Mouse (Mus musculus) embryonic facial prominence, embryonic 14.5 days (tissue): ENCODE measurements around the gene Notch2. TPM values are rescaled to one million over a fixed set of nuclear protein-coding genes. Genes with fewer than 3 reads are reported as not detected.
A peak's percentile ranks its signal among the peaks of the same experiment; 100 is the strongest.

Experiments
- ATAC-seq: fragments of 200-750 bp; cut with Nextera tagmentation; 2 replicates; pipeline ENCODE4 v1.8.0; 2017; ENCODE audit warnings: low read depth, moderate number of reproducible peaks, moderate TSS enrichment
- DNase-seq: peaks from one replicate; pipeline ENCODE4 v3.0.0-alpha.2; 2015; ENCODE audit warnings: low spot score
- H3K27ac ChIP-seq: fragments of 300-500 bp; sonication (generic); replicated peaks from 2 replicates; pipeline ENCODE4 v1.5.1; 2014; ENCODE audit warnings: low read depth, mild to moderate bottlenecking, low read length, moderate library complexity
- H3K27me3 ChIP-seq: fragments of 300-500 bp; sonication (generic); replicated peaks from 2 replicates; pipeline ENCODE4 v1.6.1; 2014; ENCODE audit warnings: low read length; ENCODE audit not compliant: control insufficient read depth, insufficient read depth
- H3K36me3 ChIP-seq: fragments of 300-500 bp; sonication (generic); 2 replicates; pipeline ENCODE4 v1.6.1; 2014; ENCODE audit warnings: low read length, mixed read lengths; ENCODE audit not compliant: control insufficient read depth, insufficient read depth
- H3K4me1 ChIP-seq: fragments of 300-500 bp; sonication (generic); 2 replicates; pipeline ENCODE4 v1.6.1; 2014; ENCODE audit warnings: antibody characterized with exemption, low read length; ENCODE audit not compliant: control insufficient read depth, insufficient read depth
- H3K4me2 ChIP-seq: fragments of 300-500 bp; sonication (generic); 2 replicates; pipeline ENCODE4 v1.6.1; 2014; ENCODE audit warnings: low read depth, mild to moderate bottlenecking, low read length, moderate library complexity, mixed read lengths
- H3K4me3 ChIP-seq: fragments of 300-500 bp; sonication (generic); 2 replicates; pipeline ENCODE4 v1.5.1; 2014; ENCODE audit warnings: low read depth, mild to moderate bottlenecking, low read length
- H3K9ac ChIP-seq: fragments of 300-500 bp; sonication (generic); 2 replicates; pipeline ENCODE4 v1.6.1; 2014; ENCODE audit warnings: low read depth, mild to moderate bottlenecking, low read length, moderate library complexity, mixed read lengths
- H3K9me3 ChIP-seq: fragments of 300-500 bp; sonication (generic); 2 replicates; pipeline ENCODE4 v1.6.1; 2016; ENCODE audit warnings: low read length; ENCODE audit not compliant: control insufficient read depth
- WGBS: fragments of 180-500 bp; shearing (Covaris S2); extraction: QIAGEN DNeasy Blood & Tissue Kit; methylation state at CpG from one replicate; pipeline ENCODE4 v1.1.7; 2014; 5-methylcytosine and 5-hydroxymethylcytosine counted together
- polyA plus RNA-seq: library from polyadenylated mRNA; unstranded; fragments of >200 nt; fragmentation: Nextera tagmentation; extraction: Ambion mirVana; gene quantifications from 2 replicates; pipeline ENCODE4 v1.2.1, GENCODE M21; 2014

The Notch2 gene
- polyA plus RNA-seq, 1 experiment from 2014 or later = 35.6 TPM

DNA sequence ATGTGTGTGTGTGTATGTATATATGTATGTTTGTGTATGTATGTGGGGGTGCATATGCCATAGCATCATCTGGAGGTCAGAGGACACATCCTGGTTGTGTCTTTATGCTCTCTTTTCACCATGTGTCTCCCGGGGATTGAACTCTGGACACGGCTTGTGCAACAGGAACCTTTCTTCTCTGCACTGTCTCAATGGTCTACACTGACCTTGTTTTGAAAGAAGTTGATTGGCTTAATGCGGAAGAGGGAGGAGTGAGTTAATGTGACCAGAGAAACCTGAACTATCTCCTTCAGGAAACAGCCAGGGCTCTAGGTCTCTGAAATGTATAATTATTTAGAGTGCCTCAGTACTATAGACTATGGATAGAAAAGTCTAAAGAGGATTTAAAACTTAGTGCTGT lies 69.6 kb downstream of the Notch2 start:
- Histone ChIP-seq H3K27ac (no peak overlapping the region), H3K9me3 (no peaks in the 10 kb centered on the region), H3K36me3 (peaks cover 33% of the 10 kb centered on the region), H3K27me3 (no peaks in the 10 kb centered on the region), H3K9ac (no peak overlapping the region), H3K4me3 (no peak overlapping the region), H3K4me2 (no peak overlapping the region), H3K4me1 (peaks cover 41% of the 10 kb centered on the region)
- ATAC-seq = peak; percentile 13; the same call in 1 of the 2 replicates
- DNase-seq = peak; percentile 19
- WGBS = 54% methylated on average over 3 of the region's 3 CpGs

DNA sequence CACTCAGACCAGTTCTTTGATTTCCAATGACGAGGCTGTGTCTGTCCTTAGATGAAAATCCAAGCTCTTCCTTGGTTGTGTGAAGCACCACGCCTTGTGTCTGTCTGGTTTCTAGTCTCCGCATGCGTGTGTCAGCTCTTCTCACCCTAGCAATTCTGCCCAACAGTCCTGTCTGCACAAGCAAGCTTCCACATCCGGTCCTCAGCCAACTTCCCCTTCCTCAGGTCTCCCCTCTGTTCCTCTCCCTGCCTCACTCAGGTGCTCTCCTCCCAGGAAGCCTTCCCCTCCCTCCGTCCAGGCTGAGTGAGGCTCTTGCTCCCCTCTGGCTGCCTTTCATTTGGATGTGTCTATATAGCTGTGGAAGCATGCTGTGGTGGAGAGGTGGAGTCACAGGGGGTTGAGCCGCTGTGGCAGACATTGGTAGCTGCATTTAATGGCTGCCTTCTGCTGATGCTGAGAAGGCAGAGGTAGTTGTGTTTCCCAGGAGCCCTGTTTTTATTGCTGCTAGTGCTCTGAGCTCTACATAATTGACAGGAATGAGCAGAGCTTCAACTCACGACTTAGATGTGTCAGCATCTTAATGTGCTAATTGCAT lies 70.8 kb downstream of the Notch2 start:
- Histone ChIP-seq H3K4me3 (no peak overlapping the region), H3K4me2 (no peak overlapping the region), H3K4me1 (peaks cover 41% of the 10 kb centered on the region), H3K27me3 (no peaks in the 10 kb centered on the region), H3K36me3 (peaks cover 33% of the 10 kb centered on the region), H3K9ac (no peak overlapping the region), H3K27ac (no peak overlapping the region), H3K9me3 (no peaks in the 10 kb centered on the region)
- no peak for ATAC-seq
- DNase-seq = no peak
- 55% methylated on average over 8 of the region's 8 CpGs for WGBS

DNA sequence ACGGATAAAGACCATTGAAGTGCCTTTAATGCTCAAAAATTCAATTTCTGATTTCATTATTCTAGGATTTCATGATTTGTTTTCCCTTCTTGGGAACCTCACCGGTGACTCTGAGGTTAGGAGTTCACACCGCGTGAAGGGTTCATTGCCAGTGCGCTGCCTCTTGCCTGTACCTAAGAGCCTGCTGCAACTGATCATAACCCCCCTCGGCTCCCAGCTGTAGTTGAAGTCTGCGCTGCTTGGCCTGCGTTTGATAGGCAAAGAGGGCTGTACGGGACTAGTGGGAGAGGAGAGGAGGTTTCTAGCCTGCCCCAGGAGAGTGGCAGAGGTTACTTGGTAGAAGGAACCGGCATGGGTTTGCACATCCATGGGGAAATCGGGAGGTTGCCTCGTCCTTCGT lies 71.5 kb downstream of the Notch2 start:
- H3K4me3 ChIP-seq = no peak overlapping the region
- no peak for ATAC-seq
- no peaks in the 10 kb centered on the region for H3K9me3 ChIP-seq
- WGBS = 52% methylated on average over 13 of the region's 13 CpGs
- no peaks in the 10 kb centered on the region for H3K27me3 ChIP-seq
- no peak overlapping the region for H3K4me2 ChIP-seq
- no peak overlapping the region for H3K27ac ChIP-seq
- peaks cover 46% of the 10 kb centered on the region for H3K4me1 ChIP-seq
- H3K9ac ChIP-seq = no peak overlapping the region
- DNase-seq = no peak
- H3K36me3 ChIP-seq = peaks cover 33% of the 10 kb centered on the region

DNA sequence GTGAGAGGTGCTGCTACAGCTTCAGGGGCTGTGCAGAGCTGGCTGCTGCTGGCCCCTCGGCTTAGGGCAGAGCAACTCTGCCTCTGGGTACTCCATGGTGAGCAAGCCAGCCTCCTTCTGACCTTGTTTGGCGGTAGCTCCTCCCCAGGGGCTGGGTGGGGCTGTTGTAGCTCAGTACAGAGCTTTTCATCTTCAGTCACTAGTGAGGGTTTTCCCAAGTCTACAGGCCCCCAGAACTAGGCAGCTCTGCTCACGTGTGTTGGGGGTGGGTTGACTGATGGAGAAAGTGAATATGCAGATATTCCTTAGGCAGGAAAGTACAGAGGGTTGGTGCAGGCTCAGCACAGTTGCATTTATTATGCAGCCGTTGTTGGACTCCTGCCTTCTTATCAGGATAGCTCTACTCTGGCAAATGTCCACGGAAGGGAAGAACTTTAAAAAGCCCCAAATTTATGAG lies 72.5 kb downstream of the Notch2 start:
- no peaks in the 10 kb centered on the region for H3K27me3 ChIP-seq
- WGBS = 16% methylated on average over 5 of the region's 5 CpGs
- peak; percentile 39 for ATAC-seq
- no peak overlapping the region for H3K9ac ChIP-seq
- no peaks in the 10 kb centered on the region for H3K9me3 ChIP-seq
- peak; percentile 88 for DNase-seq
- peak overlapping the region; percentile 75 for H3K27ac ChIP-seq
- H3K4me2 ChIP-seq = peak overlapping the region; percentile 5; the same call in 1 of the 2 replicates
- peaks cover 33% of the 10 kb centered on the region for H3K36me3 ChIP-seq
- H3K4me3 ChIP-seq = no peak overlapping the region
- peaks cover 55% of the 10 kb centered on the region for H3K4me1 ChIP-seq

DNA sequence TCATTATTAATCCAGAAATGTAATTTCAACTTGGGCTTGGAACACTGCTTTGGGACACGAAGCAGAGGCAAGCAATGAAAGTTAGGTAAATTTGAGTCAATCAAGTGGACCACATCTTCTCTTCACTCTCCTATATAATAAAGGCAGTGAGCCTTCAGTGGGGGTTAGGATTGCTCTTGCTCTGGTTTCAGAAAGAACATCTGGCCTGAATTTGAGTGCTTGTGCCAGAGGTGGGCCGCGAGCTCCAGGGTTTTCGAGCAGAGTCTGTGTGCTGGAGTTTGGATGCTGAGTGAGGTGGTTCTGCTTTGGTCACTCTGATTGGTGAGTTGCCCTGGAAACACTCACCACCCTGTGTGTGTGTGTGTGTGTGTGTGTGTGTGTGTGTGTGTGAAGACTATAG lies 73.1 kb downstream of the Notch2 start:
- H3K4me3 ChIP-seq = no peak overlapping the region
- peak; percentile 88 for DNase-seq
- H3K9ac ChIP-seq = no peak overlapping the region
- peak; percentile 64 for ATAC-seq
- H3K36me3 ChIP-seq = peaks cover 37% of the 10 kb centered on the region
- 36% methylated on average over 4 of the region's 4 CpGs for WGBS
- no peaks in the 10 kb centered on the region for H3K27me3 ChIP-seq
- peaks cover 57% of the 10 kb centered on the region for H3K4me1 ChIP-seq
- no peaks in the 10 kb centered on the region for H3K9me3 ChIP-seq
- H3K4me2 ChIP-seq = no peak overlapping the region
- H3K27ac ChIP-seq = peak overlapping the region; percentile 75

DNA sequence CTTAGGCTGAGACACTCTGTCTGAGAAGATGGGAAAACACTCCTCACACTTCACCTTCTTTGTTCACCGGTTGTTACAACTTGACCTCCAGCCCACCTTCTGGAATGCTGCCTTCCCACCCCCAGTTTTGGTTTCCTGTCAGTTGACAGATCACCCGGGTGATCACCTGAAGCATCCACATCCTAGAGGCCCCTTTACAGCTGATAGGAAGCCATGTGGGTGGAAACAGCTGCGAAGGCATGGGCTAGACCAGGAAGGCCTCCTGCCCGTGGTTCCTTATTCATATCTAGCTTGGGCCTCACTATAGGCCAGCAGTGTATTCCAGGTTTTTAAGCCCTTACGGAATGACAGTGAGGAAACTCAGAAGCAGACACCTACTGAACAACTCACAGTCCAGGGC lies 73.5 kb downstream of the Notch2 start:
- Histone ChIP-seq H3K4me2 (no peak overlapping the region), H3K27me3 (no peaks in the 10 kb centered on the region), H3K36me3 (peaks cover 38% of the 10 kb centered on the region), H3K9ac (no peak overlapping the region), H3K4me1 (peaks cover 57% of the 10 kb centered on the region), H3K4me3 (no peak overlapping the region), H3K27ac (peak overlapping the region; percentile 75), H3K9me3 (no peaks in the 10 kb centered on the region)
- no peak for DNase-seq
- ATAC-seq = no peak
- 50% methylated on average over 5 of the region's 5 CpGs for WGBS

DNA sequence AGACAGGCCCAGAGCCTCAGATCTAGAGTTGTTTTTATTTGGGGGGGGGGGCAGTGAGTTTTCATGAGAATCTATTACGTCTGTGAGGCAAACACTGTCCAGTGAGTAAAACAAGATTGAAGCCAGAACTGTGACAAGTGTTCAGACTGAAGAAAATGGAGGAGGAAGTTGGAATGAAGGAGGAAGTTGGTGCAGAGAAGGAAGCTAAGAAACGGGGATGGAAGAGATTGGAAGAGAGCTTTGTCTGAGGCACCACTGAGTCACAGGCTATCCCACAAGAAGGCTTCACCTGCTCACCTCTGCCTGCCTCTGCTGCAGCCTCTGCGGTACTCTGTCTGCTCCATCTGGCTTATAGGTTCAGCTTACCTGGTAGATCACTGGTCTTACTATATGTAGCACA lies 74.2 kb downstream of the Notch2 start:
- Histone ChIP-seq H3K27ac (peak overlapping the region; percentile 75; the same call in 1 of the 2 replicates), H3K4me2 (no peak overlapping the region), H3K27me3 (no peaks in the 10 kb centered on the region), H3K4me1 (peaks cover 57% of the 10 kb centered on the region), H3K9ac (no peak overlapping the region), H3K9me3 (no peaks in the 10 kb centered on the region), H3K36me3 (peaks cover 33% of the 10 kb centered on the region), H3K4me3 (no peak overlapping the region)
- no peak for DNase-seq
- ATAC-seq = no peak
- 90% methylated on average over 3 of the region's 3 CpGs for WGBS

DNA sequence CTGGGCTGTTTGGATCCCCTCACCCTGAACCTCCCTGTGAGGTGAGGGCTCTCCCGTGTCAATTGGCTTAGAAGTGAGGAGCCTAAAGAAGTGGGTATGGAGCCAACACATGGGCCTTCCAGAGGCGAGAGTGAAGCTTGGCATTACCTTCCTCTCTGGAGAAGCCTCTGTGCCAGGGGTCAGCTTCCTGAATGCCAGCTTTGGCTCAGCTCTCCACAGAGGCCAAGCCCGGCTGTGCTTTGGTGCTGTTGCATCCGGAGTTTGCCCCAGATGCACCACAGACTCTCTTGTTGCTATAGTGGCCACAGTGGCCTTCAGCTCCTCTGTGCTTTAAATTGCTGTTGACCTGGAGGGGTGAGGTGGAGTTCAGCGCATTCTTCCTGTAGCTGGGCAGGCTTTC lies 76.4 kb downstream of the Notch2 start:
- WGBS = 71% methylated on average over 5 of the region's 5 CpGs
- Histone ChIP-seq H3K27ac (peak overlapping the region; percentile 39), H3K9me3 (no peaks in the 10 kb centered on the region), H3K27me3 (no peaks in the 10 kb centered on the region), H3K9ac (no peak overlapping the region), H3K4me3 (no peak overlapping the region), H3K36me3 (peaks cover 21% of the 10 kb centered on the region), H3K4me2 (no peak overlapping the region), H3K4me1 (peaks cover 50% of the 10 kb centered on the region)
- ATAC-seq = no peak
- DNase-seq = no peak

DNA sequence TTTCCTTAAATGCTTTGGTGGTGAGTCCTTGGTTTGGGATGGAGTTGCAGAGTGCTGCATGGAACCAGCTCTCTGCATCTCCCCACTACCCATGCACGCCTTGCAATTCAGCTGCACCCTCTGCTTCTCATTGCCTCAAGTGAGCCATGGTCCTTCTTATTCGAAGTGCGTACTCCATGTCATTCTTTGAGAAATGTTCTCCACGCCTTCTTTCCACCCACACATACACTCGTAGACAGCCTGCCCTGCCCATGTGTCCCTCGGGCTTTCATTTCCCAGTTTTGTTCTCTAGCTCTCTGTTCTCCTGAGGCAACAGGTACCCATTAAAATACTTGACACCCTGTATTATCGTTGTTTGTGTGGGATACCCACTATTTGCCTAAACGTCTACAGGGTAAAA lies 76.8 kb downstream of the Notch2 start:
- 65% methylated on average over 8 of the region's 8 CpGs for WGBS
- no peak overlapping the region for H3K4me2 ChIP-seq
- no peaks in the 10 kb centered on the region for H3K9me3 ChIP-seq
- no peak for ATAC-seq
- peaks cover 21% of the 10 kb centered on the region for H3K36me3 ChIP-seq
- no peak for DNase-seq
- H3K4me1 ChIP-seq = peaks cover 48% of the 10 kb centered on the region
- H3K4me3 ChIP-seq = no peak overlapping the region
- peak overlapping the region; percentile 39 for H3K27ac ChIP-seq
- H3K27me3 ChIP-seq = no peaks in the 10 kb centered on the region
- H3K9ac ChIP-seq = no peak overlapping the region
